Mouse (Mus musculus): ENCODE data around the gene Rasal2.

The Rasal2 gene

DNA sequence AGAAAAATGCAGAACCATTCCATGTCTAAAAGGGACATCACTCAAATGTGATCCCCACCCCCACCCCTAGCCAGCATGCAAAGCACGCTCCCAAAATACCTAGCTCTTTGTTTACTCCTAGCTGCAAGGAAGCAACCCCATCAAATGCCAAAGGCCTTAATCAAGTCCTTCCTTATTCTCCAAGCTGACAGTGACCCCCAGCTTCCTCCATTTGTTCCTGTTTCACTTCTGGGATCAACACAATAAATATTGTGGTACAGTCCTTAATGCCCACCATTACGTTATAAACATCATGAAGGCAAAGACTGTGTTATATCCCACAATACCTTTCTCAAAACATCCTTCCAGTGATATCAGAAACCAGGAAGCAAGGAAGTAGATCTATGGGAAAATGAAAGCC lies 4.2 kb upstream of the Rasal2 start:
- Histone ChIP-seq H3K4me1 (replicated peaks; ENCODE audit: low read depth, low read length) (peaks cover 60% of the 10 kb centered on the region), H3K4me3 (replicated peaks; ENCODE audit: low read length) (no peak overlapping the region), H3K27me3 (ENCODE audit: insufficient read depth, low read length) (peaks cover 1% of the 10 kb centered on the region), H3K36me3 (ENCODE audit: insufficient read depth, low read length) (peaks cover 35% of the 10 kb centered on the region), H3K9me3 (ENCODE audit: low read length) (no peaks in the 10 kb centered on the region)
- TF ChIP-seq POU5F1 (IDR thresholded peaks at IDR 0.05; ENCODE audit: borderline replicate concordance, low read length) (no peak), CTCF (conservative IDR thresholded peaks at IDR 0.05; ENCODE audit: low read length) (no peak), NANOG (IDR thresholded peaks at IDR 0.05; ENCODE audit: borderline replicate concordance, low read length) (no peak)

DNA sequence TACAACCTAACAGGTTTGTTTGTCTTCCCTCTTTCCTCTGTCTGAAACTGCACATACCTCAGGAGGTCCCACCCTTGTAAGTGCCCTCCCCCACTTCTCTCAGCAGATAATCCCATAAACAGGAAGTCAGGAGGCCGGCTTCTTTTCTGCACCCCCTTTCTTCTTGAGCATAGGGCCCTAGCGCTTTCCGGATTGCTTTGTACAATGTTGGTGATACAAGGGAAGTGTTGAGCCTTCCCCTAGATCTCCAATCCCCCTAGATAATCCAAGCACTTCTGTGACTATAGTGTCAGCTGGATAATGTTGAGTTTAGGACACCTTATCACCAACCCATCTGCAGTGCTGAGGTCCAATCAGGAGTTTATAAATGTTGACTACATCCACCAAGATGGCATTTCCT lies 3.4 kb upstream of the Rasal2 start:
- TF ChIP-seq NANOG (IDR thresholded peaks at IDR 0.05; ENCODE audit: borderline replicate concordance, low read length) = no peak
- no peak for TF ChIP-seq CTCF (conservative IDR thresholded peaks at IDR 0.05; ENCODE audit: low read length)
- no peak for TF ChIP-seq POU5F1 (IDR thresholded peaks at IDR 0.05; ENCODE audit: borderline replicate concordance, low read length)
- peaks cover 67% of the 10 kb centered on the region for H3K4me1 ChIP-seq (replicated peaks; ENCODE audit: low read depth, low read length)
- H3K9me3 ChIP-seq (ENCODE audit: low read length) = no peaks in the 10 kb centered on the region
- H3K36me3 ChIP-seq (ENCODE audit: insufficient read depth, low read length) = peaks cover 35% of the 10 kb centered on the region
- H3K4me3 ChIP-seq (replicated peaks; ENCODE audit: low read length) = no peak overlapping the region
- H3K27me3 ChIP-seq (ENCODE audit: insufficient read depth, low read length) = peaks cover 10% of the 10 kb centered on the region

DNA sequence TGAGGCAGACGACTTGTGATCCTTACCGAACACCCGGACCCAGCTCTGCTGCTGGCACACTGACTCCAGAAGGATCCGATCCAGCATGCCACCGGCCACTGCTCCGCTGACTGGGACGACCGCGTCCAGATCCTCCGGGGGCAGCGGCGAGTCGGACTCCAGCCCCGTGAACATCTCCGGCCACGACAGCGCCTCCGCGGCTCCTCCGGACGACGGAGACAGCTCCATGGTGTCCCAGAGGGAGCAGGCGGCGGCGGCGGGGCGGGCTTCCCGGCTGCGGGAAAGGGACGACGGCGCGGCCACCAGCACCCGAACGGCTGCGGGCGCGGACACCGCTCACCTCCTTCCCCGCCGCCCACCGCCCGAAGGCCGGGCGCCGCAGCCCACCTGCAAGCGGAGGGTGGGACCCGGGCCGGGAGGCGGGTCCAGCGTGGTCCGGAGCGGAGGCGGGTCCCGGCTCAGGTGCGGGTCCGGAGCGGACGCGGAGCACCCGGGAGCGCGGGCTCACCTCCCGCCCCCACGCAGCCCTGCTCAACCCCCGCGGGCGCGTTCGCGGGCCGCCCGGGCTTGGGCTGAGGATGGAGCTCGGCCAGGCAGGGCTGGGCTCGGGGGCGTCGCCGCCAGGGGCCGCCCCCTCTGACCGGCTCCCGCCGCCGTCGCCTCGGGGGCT lies 549 bp downstream of the Rasal2 start:
- TF ChIP-seq NANOG (IDR thresholded peaks at IDR 0.05; ENCODE audit: borderline replicate concordance, low read length) (no peak), POU5F1 (IDR thresholded peaks at IDR 0.05; ENCODE audit: borderline replicate concordance, low read length) (no peak), CTCF (conservative IDR thresholded peaks at IDR 0.05; ENCODE audit: low read length) (no peak)
- peaks cover 12% of the 10 kb centered on the region for H3K27me3 ChIP-seq (ENCODE audit: insufficient read depth, low read length)
- H3K9me3 ChIP-seq (ENCODE audit: low read length) = no peaks in the 10 kb centered on the region
- peaks cover 16% of the 10 kb centered on the region for H3K36me3 ChIP-seq (ENCODE audit: insufficient read depth, low read length)
- peaks cover 49% of the 10 kb centered on the region for H3K4me1 ChIP-seq (replicated peaks; ENCODE audit: low read depth, low read length)
- H3K4me3 ChIP-seq (replicated peaks; ENCODE audit: low read length) = peak overlapping the region; percentile 96

DNA sequence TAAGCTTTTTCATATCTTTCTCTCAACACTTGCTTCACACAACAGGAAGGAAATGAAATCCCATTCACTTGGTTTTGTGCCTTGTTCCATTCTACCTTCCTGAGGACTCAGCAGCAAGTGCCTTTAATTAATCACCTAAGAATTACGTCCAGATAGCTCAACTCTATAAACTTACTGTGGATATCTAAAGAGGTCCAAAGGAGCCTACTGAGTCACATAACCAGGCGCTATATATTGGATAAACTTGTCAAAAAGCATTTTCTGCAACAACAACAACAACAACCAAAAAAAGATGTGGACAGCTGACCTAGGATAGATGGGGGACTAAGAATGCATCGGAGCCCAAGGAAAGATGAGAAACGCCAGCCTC lies 1.1 kb downstream of the Rasal2 start:
- H3K9me3 ChIP-seq (ENCODE audit: low read length) = no peaks in the 10 kb centered on the region
- no peak for TF ChIP-seq CTCF (conservative IDR thresholded peaks at IDR 0.05; ENCODE audit: low read length)
- no peak for TF ChIP-seq NANOG (IDR thresholded peaks at IDR 0.05; ENCODE audit: borderline replicate concordance, low read length)
- peak overlapping the region; percentile 96 for H3K4me3 ChIP-seq (replicated peaks; ENCODE audit: low read length)
- H3K27me3 ChIP-seq (ENCODE audit: insufficient read depth, low read length) = peaks cover 12% of the 10 kb centered on the region
- peaks cover 43% of the 10 kb centered on the region for H3K4me1 ChIP-seq (replicated peaks; ENCODE audit: low read depth, low read length)
- peaks cover 13% of the 10 kb centered on the region for H3K36me3 ChIP-seq (ENCODE audit: insufficient read depth, low read length)

DNA sequence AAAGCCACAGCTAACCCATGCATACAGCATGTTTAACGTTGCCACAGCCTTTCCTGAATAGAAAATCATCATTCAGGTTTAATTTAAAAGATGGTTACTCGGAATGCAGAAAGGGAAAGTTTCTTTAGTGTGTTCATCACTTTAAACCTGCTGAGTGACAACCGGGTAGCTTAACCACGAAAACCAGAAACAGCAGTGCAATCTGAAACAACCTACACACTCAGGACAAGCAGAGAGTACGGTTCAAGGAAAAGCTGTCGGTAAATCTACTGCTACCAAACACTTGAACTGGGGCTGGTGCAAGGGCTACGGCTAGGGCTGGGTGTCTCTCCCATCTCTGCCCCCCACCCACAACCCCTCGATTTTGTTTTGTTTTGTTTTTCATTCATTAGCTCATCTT lies 1.5 kb downstream of the Rasal2 start:
- TF ChIP-seq NANOG (IDR thresholded peaks at IDR 0.05; ENCODE audit: borderline replicate concordance, low read length) = no peak
- TF ChIP-seq CTCF (conservative IDR thresholded peaks at IDR 0.05; ENCODE audit: low read length) = no peak
- TF ChIP-seq POU5F1 (IDR thresholded peaks at IDR 0.05; ENCODE audit: borderline replicate concordance, low read length) = no peak
- Histone ChIP-seq H3K4me3 (replicated peaks; ENCODE audit: low read length) (peak overlapping the region; percentile 96), H3K4me1 (replicated peaks; ENCODE audit: low read depth, low read length) (peaks cover 42% of the 10 kb centered on the region)

DNA sequence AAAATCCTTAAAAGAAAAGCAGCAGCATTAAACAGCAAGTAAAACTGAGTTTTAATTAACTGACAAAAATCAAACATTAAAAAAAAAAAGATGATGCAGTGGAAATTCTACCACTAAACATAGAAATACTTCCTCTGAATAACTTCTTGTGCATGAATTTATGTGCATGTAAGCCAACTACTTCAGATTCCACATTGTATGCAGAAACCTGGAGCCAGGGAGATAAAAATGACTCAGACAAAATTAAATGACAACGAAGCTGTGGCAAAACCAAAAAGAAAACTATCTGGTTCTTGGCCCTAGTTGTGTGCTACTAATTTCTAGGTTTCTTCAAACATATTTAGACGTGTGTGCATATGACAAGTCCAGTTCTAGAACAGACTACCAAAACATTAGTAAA lies 2.7 kb downstream of the Rasal2 start:
- Histone ChIP-seq H3K4me3 (replicated peaks; ENCODE audit: low read length) (no peak overlapping the region), H3K9me3 (ENCODE audit: low read length) (no peaks in the 10 kb centered on the region), H3K36me3 (ENCODE audit: insufficient read depth, low read length) (peaks cover 9% of the 10 kb centered on the region), H3K4me1 (replicated peaks; ENCODE audit: low read depth, low read length) (peaks cover 29% of the 10 kb centered on the region), H3K27me3 (ENCODE audit: insufficient read depth, low read length) (peaks cover 12% of the 10 kb centered on the region)
- TF ChIP-seq NANOG (IDR thresholded peaks at IDR 0.05; ENCODE audit: borderline replicate concordance, low read length) (no peak), POU5F1 (IDR thresholded peaks at IDR 0.05; ENCODE audit: borderline replicate concordance, low read length) (no peak), CTCF (conservative IDR thresholded peaks at IDR 0.05; ENCODE audit: low read length) (no peak)

More for the DNA sequence above, 1.5 kb downstream of the Rasal2 start:
- H3K36me3 ChIP-seq (ENCODE audit: insufficient read depth, low read length) = peaks cover 13% of the 10 kb centered on the region
- H3K9me3 ChIP-seq (ENCODE audit: low read length) = no peaks in the 10 kb centered on the region
- peaks cover 12% of the 10 kb centered on the region for H3K27me3 ChIP-seq (ENCODE audit: insufficient read depth, low read length)

DNA sequence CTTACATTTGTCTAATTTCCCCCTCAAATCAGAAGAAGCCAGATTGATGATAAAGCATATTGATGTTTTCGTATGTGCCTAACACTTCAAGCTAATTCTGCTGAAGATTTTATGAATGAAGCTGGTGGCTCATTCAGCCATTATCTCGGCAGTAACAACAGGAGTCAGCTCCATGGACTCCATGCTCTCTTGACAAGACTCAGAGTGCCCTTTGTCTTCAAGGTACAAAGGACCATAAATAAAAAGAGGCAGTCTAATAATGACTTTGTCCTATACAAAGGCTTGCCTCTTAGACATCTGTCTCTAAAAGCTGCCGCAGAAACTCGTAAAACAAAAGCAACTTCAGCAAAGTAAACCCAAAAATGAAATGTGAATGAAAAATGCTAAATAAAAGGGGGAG lies 24.4 kb downstream of the Rasal2 start:
- H3K27me3 ChIP-seq (ENCODE audit: insufficient read depth, low read length) = no peaks in the 10 kb centered on the region
- no peaks in the 10 kb centered on the region for H3K9me3 ChIP-seq (ENCODE audit: low read length)
- no peaks in the 10 kb centered on the region for H3K36me3 ChIP-seq (ENCODE audit: insufficient read depth, low read length)
- TF ChIP-seq NANOG (IDR thresholded peaks at IDR 0.05; ENCODE audit: borderline replicate concordance, low read length) = no peak
- no peak for TF ChIP-seq POU5F1 (IDR thresholded peaks at IDR 0.05; ENCODE audit: borderline replicate concordance, low read length)
- TF ChIP-seq CTCF (conservative IDR thresholded peaks at IDR 0.05; ENCODE audit: low read length) = no peak
- no peaks in the 10 kb centered on the region for H3K4me1 ChIP-seq (replicated peaks; ENCODE audit: low read depth, low read length)
- no peak overlapping the region for H3K4me3 ChIP-seq (replicated peaks; ENCODE audit: low read length)

DNA sequence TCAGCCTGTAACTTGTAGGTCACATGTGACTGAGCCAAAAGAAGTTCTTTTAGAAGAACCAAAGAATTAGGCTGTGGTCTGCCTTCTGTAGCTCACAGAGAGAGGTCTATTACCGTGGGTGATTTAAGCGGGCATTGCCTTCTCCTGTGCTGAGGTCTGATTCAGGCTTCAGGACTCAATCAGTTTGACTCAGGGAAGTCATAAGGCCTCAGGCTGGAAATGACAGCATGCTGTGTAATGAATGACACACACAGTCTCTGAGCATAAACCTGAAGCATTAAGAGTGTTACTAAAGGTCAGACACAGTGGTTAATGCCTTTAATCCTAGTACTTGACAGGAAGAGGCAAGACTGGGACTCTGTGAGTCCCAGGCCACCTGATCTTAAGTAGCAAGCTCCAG lies 31.7 kb downstream of the Rasal2 start:
- H3K4me1 ChIP-seq (replicated peaks; ENCODE audit: low read depth, low read length) = peaks cover 4% of the 10 kb centered on the region
- no peak overlapping the region for H3K4me3 ChIP-seq (replicated peaks; ENCODE audit: low read length)
- no peaks in the 10 kb centered on the region for H3K9me3 ChIP-seq (ENCODE audit: low read length)
- TF ChIP-seq POU5F1 (IDR thresholded peaks at IDR 0.05; ENCODE audit: borderline replicate concordance, low read length) (no peak), CTCF (conservative IDR thresholded peaks at IDR 0.05; ENCODE audit: low read length) (no peak), NANOG (IDR thresholded peaks at IDR 0.05; ENCODE audit: borderline replicate concordance, low read length) (no peak)
- H3K27me3 ChIP-seq (ENCODE audit: insufficient read depth, low read length) = no peaks in the 10 kb centered on the region
- no peaks in the 10 kb centered on the region for H3K36me3 ChIP-seq (ENCODE audit: insufficient read depth, low read length)

DNA sequence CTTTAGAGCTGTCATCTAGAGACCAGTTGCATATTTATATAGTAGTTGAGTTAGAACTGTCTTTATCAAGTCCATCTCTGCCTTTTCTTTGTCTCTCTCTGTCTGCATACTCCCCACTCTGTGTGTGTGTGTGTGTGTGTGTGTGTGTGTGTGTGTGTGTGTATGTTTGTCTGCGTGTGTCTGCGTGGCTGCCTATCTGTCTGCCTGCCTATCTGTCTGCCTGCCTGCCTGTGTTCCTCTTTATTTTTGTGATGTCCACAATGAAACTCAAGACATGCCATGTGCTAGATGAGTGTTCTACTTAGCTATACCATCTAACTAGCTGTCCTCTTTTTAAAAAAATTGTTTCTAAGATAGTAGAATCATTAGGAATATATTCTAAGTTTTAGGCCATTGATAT lies 42.0 kb downstream of the Rasal2 start:
- no peaks in the 10 kb centered on the region for H3K27me3 ChIP-seq (ENCODE audit: insufficient read depth, low read length)
- no peaks in the 10 kb centered on the region for H3K9me3 ChIP-seq (ENCODE audit: low read length)
- H3K4me1 ChIP-seq (replicated peaks; ENCODE audit: low read depth, low read length) = peaks cover 3% of the 10 kb centered on the region; the same call in 1 of the 2 replicates
- TF ChIP-seq CTCF (conservative IDR thresholded peaks at IDR 0.05; ENCODE audit: low read length) (no peak), POU5F1 (IDR thresholded peaks at IDR 0.05; ENCODE audit: borderline replicate concordance, low read length) (no peak), NANOG (IDR thresholded peaks at IDR 0.05; ENCODE audit: borderline replicate concordance, low read length) (no peak)
- no peaks in the 10 kb centered on the region for H3K36me3 ChIP-seq (ENCODE audit: insufficient read depth, low read length)
- H3K4me3 ChIP-seq (replicated peaks; ENCODE audit: low read length) = no peak overlapping the region

Data from E14TG2a.4 (cell line).